Mouse (Mus musculus) spleen, adult 2 months (tissue): Measurements from ENCODE around the gene Dgki.

ENCODE experiments used
- CTCF ChIP-seq: fragments of 200-500 bp; IDR thresholded peaks from 2 replicates; pipeline ENCODE4 v1.5.1; 2011; ENCODE audit warnings: mild to moderate bottlenecking, inconsistent platforms; ENCODE audit not compliant: insufficient read depth, insufficient read length, insufficient replicate concordance; ENCODE audit errors: extremely low read depth
- POLR2A ChIP-seq: fragments of 200-500 bp; IDR thresholded peaks from 2 replicates; pipeline ENCODE4 v1.6.1; 2011; ENCODE audit warnings: low read depth, low read length, inconsistent platforms

GRCm38 (mm10) chr6:36905965-36906364 lies 394.0 kb downstream of the Dgki start:
- TF ChIP-seq CTCF: no peak
- TF ChIP-seq POLR2A: no peak
